Mouse (Mus musculus) fat pad, adult 2 months (tissue): Measurements from ENCODE around the gene Afmid.
"Not testable (repeated sequence)": the region's sequence is repeated elsewhere in the genome, so short reads cannot be mapped to it uniquely, and the experiment has no call there.

Source experiments
- DNase-seq: peaks from one replicate; pipeline ENCODE4 v3.0.0-alpha.2; 2011; ENCODE audit warnings: low read depth, low spot score; ENCODE audit errors: extremely low read depth

Afmid gene

DNA sequence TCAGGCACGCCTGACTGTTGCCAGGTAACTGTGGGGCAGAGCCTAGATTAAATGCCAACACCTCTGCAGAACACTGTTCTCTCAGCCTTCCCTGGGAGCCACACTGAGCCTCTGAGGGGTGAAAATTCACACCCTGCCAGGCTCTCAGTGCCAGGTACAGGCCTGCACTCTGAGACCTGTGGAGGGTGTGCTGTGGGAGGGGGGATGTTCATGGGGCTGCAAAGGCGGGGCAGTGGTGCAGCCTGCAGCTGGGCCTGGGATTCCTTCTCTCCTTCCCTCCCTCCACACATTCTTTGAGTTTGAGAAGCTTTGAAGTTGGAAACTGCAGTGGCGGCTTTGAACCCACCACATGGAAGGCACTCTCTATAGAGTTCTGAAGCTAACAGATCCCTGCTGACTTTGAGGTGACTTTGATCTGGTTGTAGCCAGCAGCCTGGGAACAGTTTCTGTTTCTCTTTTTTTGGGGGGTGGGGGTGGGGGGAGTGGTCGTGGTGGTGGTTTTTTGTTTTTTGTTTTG, 31.6 kb upstream of the Afmid start:
- DNase-seq, result no peak

DNA sequence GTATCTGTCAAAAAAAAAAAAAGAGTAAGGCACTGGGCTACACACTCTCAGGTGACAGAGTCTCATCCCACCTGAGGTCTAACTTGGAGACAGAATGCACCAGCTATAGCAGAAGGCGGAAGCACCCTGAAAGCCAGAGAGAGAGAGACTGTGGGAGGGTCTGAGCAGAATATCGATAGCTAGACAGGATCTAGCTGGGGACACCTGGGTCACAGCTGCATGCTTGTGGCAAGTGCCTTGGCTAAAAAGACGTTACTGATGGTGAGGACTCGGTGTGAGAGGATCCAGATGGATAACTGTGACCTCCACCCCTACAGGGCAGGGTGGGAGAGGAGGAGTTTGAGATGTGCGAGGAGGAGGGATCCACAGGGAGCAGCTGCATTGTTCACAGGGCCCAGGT, 28.8 kb upstream of the Afmid start:
- DNase-seq, result no peak

DNA sequence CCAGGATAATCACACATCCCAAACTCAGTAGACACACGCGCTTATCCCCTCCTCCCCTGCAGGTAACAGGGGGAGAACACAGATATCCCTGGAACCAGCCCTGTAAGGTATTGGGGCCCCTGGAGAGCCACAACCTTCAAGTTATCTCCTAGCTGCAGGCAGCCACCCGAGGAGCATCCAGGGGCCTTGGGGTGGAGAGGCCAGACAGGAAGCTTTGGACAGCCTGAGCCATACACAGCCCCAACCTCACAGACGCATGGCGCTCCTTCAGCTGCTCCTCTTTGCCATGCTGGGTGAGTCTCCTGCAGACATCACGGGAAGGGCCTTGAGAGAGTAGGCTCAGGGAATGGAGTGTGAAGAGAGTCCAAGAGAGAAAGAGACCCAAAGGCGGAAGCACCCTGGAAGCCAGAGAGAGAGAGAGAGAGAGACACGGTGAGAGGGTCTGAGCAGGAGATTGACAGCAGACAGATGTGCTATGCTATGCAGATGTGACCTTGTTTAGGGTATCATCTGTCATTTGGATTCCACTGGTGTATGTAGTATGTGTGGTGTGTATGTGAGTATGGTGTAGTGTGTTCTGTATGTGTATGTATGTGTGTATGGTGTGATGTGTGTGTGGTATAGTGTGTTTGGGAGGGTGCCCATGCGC, 28.1 kb upstream of the Afmid start, which contains the start of gene 6030468B19Rik:
6030468B19Rik (plus strand) TSS at position 150 of the 649 bp plus-strand sequence.
- no peak for DNase-seq

DNA sequence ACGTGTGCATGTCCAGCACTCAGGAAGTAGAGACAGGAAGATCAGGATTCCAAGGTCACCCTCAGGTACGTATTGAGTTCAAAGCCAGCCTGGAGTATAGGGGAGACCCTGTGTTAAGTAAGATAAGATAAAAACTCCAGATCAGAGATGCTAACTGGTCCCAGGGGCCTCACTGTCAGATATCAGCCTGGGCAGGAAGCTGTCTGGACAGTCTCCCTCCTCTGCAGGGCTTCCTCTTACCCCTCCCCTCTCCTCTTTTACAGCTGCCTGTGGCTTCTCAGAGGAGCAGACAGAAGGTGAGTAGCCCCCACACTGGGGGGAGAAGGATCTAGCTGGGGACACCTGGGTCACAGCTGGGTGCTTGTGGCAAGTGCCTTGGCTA, 27.6 kb upstream of the Afmid start:
- DNase-seq, result no peak

DNA sequence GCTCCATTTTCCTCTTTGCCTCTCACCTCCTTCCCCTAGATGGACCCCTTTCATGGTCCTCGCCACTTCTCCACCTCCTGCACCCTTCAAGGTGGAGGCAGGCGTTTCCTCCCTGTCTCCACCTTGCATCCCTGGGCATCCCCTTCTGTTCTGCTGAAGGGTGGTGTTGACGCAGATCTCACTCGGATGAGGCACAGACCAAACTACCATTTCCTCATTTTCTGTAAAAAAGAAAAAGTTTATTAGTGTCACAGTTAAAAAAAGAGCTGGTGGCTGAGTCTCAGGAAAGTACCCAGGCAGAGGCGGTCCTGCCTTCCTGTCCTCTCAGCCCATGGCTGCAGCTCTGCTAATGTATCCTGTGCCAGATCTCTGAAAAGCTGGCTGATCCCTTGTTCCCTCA, 26.6 kb upstream of the Afmid start:
- DNase-seq, result no peak

DNA sequence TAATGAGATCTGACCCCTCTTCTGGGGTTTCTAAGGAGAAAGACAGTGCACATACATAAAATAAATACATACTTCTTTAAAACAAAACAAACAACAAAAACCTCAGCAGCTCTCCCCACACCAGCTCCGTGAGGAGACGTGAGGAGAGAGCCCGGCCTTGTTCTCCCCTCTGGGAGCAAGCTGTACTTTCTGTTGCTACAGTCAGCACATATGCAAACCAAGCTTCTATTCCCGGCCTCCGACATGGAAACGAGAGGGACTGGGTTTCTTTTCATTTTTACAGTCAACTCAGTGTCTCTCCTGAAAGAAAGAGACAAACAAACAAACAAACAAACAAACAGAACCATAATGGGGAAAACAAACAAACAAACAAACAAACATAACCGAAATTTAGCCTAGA, 25.7 kb upstream of the Afmid start:
- no peak for DNase-seq

DNA sequence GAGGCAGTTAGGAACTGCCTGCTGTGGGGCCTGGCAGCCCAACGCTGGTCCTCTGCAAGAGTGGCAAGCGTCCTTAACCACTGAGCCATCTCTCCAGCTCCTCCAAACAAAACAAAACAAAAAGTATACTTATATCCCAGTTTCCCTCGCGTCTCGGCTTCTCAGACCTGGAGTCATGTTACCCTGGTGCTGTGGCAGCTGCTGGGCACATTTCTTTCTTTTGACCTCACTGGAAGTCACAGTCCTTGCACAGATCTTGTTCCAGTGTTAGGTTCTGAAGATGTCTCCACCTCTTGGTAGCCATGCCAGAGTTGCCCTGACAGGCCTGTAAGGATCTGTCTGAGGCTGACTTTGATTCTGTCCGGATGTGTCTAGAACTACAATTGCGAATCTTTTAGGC, 24.1 kb upstream of the Afmid start:
- no peak for DNase-seq

DNA sequence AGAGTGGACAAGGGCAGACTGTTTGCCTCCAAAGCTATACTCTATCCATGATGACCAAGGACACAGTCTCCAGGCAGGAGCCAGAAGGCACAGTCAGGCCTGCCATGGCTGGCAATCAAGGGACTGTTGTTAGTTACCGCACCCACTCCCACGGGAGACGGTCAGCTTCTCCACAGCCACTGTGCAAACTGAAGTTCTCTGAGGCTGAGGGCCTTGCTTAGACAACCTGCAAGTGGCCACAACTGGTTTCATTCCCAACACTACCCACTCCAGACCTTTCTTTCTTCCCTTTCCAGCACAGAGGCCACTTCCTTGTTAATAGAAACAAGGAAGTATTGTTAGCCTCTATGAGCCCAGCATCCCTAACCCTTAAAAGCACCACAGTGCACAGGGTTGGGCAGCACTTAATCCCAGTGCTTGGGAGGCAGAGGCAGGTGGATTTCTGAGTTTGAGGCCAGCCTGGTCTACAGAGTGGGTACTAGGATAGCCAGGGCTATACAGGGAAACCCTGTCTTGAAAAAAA, 22.5 kb upstream of the Afmid start:
- no peak for DNase-seq

DNA sequence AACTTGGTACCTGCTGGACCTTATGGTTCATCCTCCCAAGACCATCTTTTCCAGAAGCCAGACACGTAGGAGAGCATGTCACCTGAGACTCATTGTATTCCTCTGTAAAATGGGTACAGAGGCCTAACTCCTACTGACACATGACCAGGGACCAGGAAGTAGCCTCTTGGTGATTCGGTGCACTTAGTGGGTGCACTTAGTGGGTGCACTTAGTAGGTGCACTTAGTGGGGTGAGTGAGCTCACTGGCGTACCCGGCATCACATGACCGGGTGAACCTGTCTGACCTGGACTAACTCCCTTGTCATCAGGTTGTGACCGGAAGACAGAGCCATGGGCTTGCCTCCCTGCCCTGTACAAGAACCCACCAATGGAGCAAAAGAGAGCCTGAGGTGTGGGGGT, 18.9 kb upstream of the Afmid start:
- DNase-seq, result no peak

DNA sequence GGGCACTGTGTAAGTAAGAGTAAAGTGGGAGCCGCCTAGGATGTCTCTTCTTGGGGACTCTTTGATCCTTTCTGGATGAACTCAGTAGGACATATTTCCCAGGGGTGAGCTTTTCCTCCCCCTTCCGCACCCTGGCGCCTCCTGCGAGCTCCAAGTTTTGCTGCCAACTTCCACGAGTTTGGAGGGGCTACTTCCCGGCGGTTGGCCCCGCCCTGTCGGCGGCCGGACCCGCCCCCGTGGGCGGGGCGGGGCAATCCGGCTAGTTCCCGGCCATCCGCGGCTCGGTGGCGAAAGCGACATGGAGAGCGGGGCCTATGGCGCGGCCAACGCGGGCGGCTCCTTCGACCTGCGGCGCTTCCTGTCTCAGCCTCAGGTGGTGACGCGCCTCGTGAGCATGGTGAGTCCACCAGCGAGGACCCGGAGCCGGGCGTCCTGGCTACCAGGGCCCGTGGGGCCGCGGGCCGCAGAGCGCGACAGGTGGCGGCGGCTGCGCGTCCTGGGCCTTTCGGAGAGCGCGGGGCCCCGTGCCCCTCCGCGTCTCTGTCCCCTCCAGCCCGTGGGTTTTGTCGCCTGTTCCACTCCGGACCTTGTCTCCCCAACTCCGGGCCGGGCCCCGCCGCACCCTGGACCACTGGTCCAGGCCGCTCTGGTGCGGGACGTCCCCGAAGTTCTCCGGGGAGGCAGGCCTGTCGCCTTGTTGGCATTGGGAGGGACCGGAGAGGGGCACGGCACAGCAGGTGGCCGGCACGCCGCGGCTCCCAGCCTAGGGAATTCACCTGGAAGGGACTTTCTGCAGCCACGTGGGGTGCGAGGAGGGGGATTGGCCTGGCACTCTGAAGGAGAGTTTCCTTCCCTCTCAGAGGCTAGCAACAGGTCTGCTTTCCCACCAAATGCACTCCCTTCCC, 16.1 kb upstream of the Afmid start, which contains the start of the genes Gm20708 and Syngr2:
Gm20708 (plus strand) TSS at position 262 of the 905 bp plus-strand sequence.
Syngr2 (plus strand) TSS at position 262 of the 905 bp plus-strand sequence.
- no peak for DNase-seq

DNA sequence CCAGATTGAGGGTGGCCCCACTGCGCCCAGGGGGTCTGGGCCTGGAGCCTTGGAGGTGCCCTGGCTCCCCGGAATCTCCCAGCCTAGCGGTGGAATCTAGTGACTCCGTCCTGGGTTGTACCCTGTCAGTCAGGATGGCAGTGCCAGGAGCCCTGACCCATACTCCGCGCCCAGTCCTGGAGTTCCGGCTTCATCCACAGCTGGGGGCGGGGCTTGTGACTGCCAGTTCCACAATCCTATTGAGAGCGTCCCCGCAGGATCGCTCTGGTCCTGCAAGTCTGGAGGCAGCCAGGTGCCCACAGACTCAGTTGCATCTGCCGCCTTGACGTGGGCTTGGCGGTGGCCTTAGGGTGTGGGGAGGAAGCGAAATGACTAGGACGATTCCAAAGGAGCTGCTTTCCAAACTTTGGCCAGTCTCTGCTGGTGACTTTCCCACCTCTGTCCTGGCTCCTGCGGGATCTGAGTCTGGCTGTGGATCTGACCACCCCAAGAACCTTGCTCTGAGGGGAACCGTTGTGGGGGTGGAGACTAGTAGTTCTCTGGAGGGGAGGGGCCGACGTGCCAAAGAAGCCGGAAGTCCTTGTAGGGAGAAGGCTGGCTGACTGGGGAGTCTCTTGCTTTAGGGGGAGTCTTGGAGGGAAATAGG, 15.2 kb upstream of the Afmid start:
- DNase-seq, result no peak

DNA sequence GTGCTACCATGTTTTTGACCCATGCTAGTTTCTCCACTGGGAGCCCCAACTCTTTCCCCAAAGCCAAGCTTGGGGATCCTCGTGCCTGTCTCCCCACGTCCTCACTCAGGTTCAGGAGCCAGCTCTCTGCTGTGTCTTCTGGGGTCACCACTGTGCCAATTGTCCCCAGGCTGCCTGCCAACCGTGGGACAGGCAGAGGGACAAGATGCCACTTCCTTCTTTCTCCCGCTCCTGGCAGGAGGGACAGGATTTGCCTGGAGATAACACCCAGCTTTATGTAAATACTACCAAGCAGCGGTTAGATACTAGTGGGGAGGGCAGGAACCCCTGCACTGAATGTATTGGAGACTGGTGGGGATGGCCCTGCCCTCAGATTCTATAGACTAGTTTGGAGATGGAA, 11.9 kb upstream of the Afmid start:
- DNase-seq, result no peak

DNA sequence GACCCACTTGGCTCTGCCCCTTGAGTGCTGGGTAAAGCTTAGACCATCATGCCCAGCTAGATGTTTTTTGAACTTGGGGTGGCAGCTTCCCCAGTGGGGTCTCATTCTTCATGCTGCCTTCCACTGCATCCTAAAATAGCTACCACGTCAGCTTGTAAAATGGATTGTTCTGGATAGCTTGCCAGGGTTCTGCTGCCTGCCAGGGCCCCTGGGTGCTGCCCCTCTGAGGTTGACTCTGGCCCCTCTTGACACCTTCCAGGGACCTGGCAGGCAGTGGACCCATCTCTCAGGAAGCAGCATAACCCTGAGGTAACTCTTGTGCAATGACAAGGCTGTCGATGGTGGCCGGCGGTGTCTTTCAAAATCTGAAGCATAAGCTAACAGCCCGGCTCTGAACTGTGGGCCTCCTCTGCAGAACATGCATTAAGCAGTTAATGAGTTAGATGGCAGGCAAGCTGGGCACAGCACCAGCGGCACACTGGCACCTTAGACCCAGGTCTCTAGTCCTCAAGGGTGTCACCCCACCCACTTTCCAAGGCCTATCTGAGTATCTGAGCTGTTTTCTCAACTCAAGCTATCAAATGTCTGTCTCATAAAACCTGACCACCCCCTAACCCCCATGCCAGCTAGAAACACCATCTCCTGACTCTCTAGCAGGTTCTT, 10.9 kb upstream of the Afmid start:
- DNase-seq, result no peak

DNA sequence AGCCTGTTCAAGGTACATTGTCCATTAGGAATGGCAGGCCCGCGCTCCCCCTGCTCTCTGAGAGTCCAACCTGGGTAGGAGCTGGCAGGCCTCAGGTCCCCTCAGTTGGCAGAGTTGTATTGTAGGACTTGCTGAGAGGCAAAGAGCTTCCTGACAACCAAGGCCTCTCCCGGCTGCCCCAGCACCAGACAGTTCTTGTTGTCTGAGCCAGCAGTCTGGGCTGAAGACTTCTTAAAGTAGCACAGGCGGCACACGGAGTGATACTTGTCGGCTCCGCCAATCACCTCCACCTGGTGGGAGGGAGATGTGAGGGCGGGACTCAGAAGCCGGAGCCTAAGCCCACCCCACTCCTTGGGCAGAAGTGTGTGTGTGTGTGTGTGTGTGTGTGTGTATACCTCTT, 9.9 kb upstream of the Afmid start:
- not testable (repeated sequence) for DNase-seq

DNA sequence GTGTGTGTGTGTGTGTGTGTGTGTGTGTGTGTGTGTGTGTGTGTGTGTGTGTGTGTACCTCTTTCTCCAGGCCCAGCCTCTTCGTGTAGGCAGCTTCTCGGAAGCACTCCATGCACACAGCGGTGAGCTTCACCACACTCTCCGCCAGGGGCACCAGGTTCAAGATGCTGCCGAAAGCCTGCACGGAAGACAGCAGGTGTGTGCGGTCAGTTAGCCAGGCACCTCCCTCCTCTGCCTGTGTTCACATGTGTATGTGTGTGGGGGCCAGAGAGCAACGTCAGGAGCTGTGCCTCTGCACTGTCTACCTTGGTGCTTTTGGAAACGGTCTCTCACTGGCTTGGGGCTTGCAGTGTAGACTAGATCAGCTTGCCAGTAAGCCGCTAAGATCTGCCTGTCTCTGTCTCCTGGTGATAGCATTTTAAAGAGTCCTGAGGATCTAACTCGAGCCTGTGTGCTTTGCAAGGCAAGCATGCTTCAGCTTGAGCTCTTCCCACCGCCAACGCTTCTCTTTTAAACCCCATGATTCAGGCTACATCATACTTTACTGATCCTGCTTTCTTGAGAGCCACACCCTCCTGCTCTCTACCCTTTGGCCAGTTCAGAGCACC, 9.2 kb upstream of the Afmid start:
- no peak for DNase-seq

DNA sequence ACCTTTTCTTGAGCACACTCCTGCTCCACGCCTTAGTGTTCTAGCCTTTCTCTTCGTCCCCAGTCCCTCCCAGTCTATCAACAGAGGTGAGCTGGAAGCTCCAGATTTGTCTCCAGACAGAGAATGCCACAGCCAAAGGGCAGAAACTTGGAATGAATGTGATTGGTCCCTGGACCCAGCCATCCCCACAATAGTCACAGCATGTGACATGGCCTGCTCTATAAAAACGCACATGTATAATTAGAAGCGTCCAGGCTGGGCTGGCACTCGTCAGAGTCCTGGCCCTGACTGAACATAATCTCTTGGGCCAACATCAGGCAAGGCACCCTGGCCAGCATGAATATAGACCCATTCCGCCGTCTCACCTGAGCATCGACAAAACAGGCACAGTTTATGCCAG, 6.6 kb upstream of the Afmid start:
- DNase-seq, result no peak

DNA sequence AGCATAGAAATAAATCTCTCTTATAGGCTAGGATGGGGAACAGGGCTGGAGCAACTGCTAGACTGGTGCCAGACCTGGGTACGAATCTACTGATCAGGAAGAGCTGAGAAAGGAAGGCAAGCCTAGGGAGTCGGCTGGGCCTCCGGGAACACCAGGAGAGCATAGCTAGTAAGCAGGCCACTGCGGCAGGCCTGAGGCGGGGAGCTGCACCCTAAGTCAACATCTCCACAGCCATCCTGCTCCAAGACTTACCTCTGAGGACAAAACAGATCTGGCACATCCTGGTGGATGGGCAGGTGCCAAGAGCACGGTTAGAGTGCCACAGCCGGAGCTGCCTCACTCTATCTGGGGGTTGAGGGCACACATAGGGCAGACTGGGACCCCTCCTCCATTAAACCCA, 5.6 kb upstream of the Afmid start:
- DNase-seq, result no peak

DNA sequence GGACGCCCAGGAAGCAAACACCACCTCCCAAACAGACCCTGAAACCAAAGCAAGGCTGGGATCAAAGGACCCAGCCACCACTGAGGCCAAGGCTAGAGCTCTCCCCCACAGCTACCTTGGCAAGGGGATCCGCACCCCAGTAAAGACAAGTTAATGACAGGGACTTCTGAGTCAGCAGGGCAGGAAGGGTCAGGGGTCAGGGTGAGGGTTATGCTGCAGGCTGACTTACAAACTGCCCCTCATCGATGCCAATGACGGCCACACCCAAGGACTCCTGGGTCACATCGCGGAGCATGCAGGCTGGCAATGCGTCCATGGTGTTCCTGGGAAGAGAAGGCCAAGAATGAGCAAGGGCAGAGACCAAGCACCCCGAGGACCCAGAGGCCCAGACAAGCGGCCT, 3.9 kb upstream of the Afmid start:
- no peak for DNase-seq

DNA sequence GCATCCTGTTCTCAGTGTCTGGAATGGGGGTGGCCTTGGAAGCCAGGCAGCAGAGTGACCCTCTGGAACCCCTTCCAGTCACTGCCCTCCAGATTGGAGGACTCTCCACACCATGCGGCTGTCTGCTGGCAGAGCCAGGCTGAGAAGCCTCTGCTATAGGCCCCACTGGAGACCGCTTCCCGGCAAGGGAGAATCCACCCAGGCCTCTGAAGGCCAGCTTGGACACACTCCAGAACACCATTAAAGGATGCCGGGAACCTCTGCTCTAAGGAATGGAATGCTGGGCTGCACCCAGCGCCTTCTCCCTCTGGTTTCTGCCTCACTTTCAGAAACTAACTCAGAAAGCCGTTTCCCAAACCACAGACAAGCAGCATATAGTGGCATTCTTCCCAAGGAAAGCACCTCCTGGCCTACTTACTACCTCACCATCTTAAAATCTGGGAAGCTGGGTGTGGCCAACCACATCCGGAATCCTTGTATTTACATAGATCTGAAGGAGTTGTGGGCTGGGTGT, 2.9 kb upstream of the Afmid start:
- no peak for DNase-seq

DNA sequence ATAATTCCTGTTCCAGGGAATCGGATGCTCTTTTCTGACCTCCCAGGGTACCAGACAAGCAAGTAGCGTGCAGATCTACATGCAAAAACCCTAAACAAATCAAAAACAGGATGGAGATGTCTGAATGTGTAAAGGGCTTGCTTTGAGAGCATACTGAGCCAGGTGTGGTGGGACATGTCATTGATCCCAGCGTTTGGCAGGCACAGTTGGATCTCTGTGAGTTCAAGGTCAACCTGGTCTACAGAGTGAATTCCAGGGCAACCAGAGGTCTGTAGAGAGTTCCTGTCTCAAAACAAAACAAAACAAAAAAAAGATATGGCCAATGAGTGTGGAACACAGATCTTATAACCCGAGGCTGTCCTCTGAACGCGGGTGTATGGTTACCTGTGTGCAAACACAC, 2.3 kb upstream of the Afmid start:
- DNase-seq, result no peak
